Mouse (Mus musculus) retina, adult 2 months (tissue): ENCODE data around the gene Lrpap1.

Experiments used
- DNase-seq: peaks from one replicate; pipeline ENCODE4 v3.0.0-alpha.2; 2012; ENCODE audit warnings: low read depth, low spot score

Gene Lrpap1

GRCm38 (mm10) chr5:35104960-35105921 is at the start of gene Lrpap1:
Gene Lrpap1 (minus strand): TSS chr5:35105766.
- peak; percentile 79 for DNase-seq

- DNase-seq = no peak
Observed at GRCm38 (mm10) chr5:35149939-35150338, 44.4 kb upstream of the Lrpap1 start.

- no peak for DNase-seq
Observed at GRCm38 (mm10) chr5:35149526-35149925, 44.0 kb upstream of the Lrpap1 start.

- no peak for DNase-seq
Observed at GRCm38 (mm10) chr5:35147963-35148767, 42.6 kb upstream of the Lrpap1 start.

- no peak for DNase-seq
Observed at GRCm38 (mm10) chr5:35147155-35147962, 41.8 kb upstream of the Lrpap1 start.

GRCm38 (mm10) chr5:35146747-35147146 is 41.2 kb upstream of the Lrpap1 start:
- DNase-seq = no peak

GRCm38 (mm10) chr5:35144716-35145115 is 39.1 kb upstream of the Lrpap1 start:
- no peak for DNase-seq

GRCm38 (mm10) chr5:35143460-35144245 is 38.1 kb upstream of the Lrpap1 start:
- DNase-seq = no peak

GRCm38 (mm10) chr5:35142910-35143309 is 37.3 kb upstream of the Lrpap1 start:
- DNase-seq = no peak

GRCm38 (mm10) chr5:35141316-35141715 is 35.8 kb upstream of the Lrpap1 start:
- no peak for DNase-seq

GRCm38 (mm10) chr5:35138183-35138611 is 32.6 kb upstream of the Lrpap1 start:
- DNase-seq = no peak

GRCm38 (mm10) chr5:35137510-35138182 is 32.1 kb upstream of the Lrpap1 start:
- no peak for DNase-seq

- no peak for DNase-seq
Observed at GRCm38 (mm10) chr5:35135903-35136302, 30.3 kb upstream of the Lrpap1 start.

GRCm38 (mm10) chr5:35134286-35134685 is 28.7 kb upstream of the Lrpap1 start:
- no peak for DNase-seq

- no peak for DNase-seq
Observed at GRCm38 (mm10) chr5:35133468-35133867, 27.9 kb upstream of the Lrpap1 start.

GRCm38 (mm10) chr5:35132278-35132980 is 26.9 kb upstream of the Lrpap1 start:
- no peak for DNase-seq

GRCm38 (mm10) chr5:35131773-35132172 is 26.2 kb upstream of the Lrpap1 start:
- DNase-seq = peak; percentile 50

- no peak for DNase-seq
Observed at GRCm38 (mm10) chr5:35131237-35131636, 25.7 kb upstream of the Lrpap1 start.

- no peak for DNase-seq
Observed at GRCm38 (mm10) chr5:35129767-35130191, 24.2 kb upstream of the Lrpap1 start.
